Mouse (Mus musculus) layer of hippocampus, adult 8-10 months (tissue): ENCODE results near the gene Dnajb2. TPM values are rescaled to one million over a fixed set of nuclear protein-coding genes. Genes with fewer than 3 reads are reported as not detected.
A peak's percentile ranks its signal among the peaks of the same experiment; 100 is the strongest.

Source experiments
- DNase-seq, 2 experiments: peaks; one replicate each; pipeline ENCODE4 v3.0.0; 2022; ENCODE audit warnings: low spot score in 2 of 2
- total RNA-seq, 4 experiments: library from RNA; stranded (reverse); gene quantifications; 2 replicates each; pipeline ENCODE4 v1.2.4; 2022

Dnajb2 gene
- total RNA-seq, result 100 to 1,000 TPM in 1 of 4 experiments, 10 to 100 TPM in 3; 83.1 to 108 (median 93.1) TPM

- DNase-seq, result peak; percentile 80 to 82
Measured at GRCm38 (mm10) chr1:75236117-75237050, at the start of gene Dnajb2. Gene Dnajb2, plus strand, starts transcription at chr1:75236406.

DNA sequence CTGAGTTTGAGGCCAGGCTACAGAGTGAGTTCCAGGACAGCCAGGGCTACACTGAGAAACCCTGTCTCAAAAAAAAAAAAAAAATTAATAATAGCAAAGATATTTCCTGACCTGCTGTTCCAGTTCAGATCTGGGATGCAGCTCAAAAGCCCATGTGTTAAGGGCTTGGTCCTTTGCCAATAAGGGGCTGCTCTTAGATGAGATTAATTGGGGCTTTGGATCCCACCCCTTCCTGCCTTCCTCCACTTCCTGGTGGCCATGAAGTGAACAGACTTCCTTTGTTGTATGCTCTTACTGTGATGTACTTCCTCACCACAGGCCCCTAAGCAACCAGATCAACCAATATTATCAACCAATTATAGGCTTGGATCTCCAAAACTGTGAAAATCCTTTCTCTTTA is 49.1 kb upstream of the Dnajb2 start:
- DNase-seq, result no peak

- no peak for DNase-seq
Measured at GRCm38 (mm10) chr1:75187914-75188483, 48.2 kb upstream of the Dnajb2 start.

GRCm38 (mm10) chr1:75190577-75190976 is 45.6 kb upstream of the Dnajb2 start:
- no peak for DNase-seq

DNA sequence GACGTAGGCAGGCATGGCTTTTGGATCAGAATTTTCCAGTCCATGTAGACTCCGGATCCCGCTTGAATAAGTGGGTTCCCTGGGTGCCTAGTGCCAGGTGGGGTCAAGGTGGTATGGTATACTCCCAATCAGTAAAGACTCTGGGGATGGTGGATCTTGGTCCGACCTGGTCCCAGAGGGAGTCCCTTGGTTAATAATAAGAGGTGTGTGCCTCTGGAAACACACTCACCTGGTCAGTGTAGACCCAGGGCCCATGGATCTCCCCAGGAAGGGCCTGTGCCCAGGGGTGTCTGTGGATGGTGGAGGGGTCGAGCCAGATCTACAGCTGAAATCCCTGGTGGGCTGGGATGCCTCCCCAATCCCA is 45.0 kb upstream of the Dnajb2 start:
- peak in 1 of 2 experiments; percentile 15 for DNase-seq

DNA sequence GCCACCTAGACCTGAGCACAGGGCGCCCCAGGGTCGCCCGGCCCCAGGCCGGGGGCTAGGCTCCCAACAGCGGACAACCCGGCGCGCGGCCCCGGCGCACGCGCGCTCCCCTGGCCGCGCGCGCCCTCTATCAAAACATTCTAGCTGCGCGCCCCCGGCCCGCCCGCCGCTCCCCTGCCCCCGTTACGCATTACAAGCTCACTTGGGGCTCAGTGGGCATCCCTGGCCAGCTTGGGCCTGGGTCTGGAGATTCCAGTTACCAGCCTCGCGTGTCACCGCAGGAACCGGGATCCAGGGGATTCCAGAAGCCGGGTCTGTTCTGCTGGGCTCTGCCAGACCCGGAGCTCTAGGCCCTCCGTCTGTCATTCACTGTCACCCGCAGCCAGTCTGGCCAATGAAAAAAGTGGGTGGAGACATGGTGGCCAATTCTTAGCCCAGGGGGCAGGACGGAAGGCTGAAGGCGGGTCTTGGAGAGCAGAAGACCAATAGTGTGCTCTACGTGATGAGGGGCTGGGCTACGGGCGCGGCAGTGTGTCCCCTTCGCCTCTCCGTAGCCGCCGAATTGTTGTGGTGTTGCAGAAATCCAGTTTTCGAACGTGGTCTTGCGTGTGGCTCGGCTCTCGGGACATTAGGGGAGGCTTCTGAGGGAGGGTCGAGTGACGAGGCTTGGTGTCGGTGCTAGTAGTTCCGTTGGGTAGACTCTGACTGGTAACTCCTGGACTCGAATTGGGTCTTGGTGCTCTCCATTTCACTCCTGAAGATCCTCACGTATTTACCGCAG is 44.4 kb upstream of the Dnajb2 start, which contains the start of the genes Ankzf1 and Atg9a:
Ankzf1 (plus strand) TSS at position 530 of the 781 bp plus-strand sequence.
Atg9a (minus strand) TSS at position 575 of the 781 bp plus-strand sequence.
- peak; percentile 96 to 99 for DNase-seq

DNA sequence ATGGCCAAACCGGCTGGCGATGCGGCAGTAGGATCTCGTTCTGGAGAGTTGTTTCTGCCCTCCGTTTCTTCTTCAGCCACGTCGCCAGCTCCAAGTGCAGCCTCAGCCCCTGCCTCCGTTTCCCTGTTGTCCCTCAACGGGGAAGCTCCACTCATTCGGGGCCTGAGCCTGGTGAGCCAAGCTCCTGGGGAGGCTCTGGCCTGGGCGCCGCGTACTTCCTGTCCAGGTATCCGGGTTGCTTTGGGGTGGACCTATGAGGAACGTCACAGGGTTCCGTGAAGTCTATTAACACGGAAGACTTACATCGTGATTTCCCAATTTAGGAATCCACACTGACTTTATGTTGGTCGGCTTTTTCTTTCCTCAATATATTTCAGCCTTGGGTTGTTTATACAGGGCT is 43.8 kb upstream of the Dnajb2 start:
- DNase-seq, result peak in 1 of 2 experiments; percentile 16

GRCm38 (mm10) chr1:75201236-75201635 is 35.0 kb upstream of the Dnajb2 start:
- DNase-seq, result no peak

GRCm38 (mm10) chr1:75208967-75209678 is 27.1 kb upstream of the Dnajb2 start:
- DNase-seq, result no peak

DNA sequence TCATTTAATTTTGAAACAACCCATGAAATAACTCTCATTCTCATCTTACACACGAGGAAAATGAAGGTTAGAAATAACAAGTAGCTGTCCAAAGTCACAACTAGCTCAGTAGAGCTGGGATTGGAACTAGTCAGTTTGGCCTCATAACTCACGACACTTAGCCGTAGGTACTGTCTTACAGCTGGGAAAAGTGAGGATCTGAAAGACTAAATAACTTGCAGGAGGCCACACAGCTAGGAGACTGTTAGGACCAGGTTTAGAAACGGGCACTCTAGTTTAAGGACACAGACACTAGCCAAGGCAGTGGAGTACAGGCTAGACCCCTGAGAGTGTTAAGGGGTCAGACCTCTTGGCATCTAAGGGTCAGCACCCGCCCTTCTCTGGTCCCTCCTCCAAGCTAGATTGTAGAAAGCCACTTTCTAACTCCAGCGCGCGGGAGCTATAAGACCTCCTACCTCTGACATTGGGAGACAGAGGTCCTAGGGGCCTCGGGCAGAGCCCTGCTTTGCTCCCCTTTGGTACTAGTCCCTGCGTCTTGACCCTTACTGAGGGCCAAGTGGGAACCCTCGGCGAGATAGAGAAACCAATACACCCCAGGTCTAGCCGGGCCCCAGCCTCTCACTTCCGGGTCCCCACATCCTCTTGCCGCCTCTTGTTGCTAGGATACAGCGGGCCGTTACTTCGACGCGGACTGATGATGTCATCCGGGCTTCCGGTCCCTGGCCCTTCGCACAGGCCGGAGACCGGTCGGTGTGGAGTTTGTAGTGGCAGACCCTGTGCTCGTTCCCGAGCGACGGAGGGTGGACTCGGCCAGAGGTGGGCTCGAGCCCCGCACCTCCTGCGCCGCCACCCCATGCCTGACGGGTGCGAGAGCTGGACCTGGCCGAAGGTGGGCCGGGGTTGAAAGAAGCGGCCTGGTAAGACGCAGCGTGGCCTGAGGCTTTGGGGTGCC is 25.8 kb upstream of the Dnajb2 start, which contains the start of the genes Glb1l and Stk16:
Glb1l (minus strand) TSS at position 678 of the 952 bp plus-strand sequence.
Stk16 (plus strand) TSS at position 703 of the 952 bp plus-strand sequence.
- peak; percentile 95 to 96 for DNase-seq

DNA sequence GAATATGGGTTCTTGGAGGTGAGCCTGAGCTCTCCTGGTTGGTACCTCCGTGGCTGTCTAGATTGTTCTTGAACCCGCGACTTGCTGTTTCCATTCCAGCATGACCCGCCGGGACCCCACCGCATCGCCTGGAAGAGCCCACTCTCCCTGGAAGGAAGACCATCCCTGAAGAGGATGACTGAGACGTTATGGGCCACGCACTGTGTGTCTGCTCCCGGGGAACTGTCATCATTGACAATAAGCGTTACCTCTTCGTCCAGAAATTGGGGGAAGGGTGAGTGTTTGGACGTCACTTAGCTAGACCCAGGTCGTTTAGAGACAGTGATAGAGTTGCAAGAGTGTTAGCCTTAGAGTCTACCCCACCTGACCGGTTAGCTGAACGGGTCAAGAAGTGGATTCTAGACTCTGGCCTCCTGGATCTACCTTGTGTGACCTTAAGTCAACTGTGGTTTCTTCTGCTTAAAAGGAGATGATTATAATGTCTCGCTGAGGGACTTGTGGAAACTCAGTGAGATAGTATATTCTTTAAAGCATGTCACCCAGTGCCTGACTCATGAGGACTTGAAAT is 25.0 kb upstream of the Dnajb2 start:
- DNase-seq, result no peak

DNA sequence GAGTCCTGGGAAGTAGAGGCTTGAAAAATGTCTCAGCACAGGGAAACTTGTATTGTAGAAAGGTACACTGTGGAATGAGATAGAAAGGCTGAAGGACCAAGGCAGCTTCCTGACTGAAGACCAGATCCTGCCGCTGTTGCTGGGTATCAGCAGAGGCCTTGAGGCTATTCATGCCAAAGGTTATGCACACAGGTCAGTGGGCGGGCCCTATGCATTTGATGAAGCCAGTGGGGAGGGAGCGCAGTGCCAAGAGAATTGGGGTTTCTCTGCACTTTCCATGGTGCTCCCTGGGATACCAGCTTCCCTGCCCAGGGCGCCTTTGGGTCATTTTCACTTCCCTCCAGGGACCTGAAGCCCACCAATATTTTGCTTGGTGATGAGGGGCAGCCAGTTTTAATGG is 23.7 kb upstream of the Dnajb2 start:
- no peak for DNase-seq

- DNase-seq, result no peak
Measured at GRCm38 (mm10) chr1:75213096-75213495, 23.1 kb upstream of the Dnajb2 start.

GRCm38 (mm10) chr1:75214442-75214841 is 21.8 kb upstream of the Dnajb2 start:
- peak in 1 of 2 experiments; percentile 23 for DNase-seq

DNA sequence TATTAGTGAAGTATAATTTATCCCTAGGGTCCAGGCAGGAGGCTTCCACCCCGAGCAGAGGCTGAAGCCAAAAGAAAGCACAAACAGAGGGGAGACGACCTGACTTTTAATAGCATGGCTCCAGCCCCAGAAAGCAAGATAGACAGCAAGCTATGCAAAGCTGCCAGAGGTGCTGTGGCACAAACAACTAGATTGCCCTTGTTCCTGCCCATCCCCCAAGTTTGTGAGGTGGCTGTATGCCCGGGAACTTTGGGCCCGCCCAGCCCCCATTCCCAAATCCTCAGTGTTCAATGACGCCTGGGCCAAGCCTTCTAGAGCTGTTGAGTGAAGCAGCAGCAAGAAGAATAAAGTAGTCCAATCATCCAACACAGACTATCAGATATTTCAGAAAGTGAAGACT is 21.3 kb upstream of the Dnajb2 start:
- DNase-seq, result peak; percentile 76 to 81

DNA sequence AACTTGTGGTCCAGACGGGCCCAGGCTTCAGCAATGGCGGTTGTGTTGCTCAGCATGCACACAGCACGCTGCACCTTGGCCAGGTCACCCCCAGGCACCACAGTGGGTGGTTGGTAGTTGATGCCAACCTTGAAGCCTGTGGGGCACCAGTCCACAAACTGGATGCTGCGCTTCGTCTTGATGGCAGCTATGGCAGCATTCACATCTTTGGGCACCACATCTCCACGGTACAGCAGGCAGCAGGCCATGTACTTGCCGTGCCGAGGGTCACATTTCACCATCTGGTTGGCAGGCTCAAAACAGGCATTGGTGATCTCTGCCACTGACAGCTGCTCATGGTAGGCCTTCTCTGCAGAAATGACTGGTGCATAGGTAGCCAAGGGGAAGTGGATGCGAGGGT is 20.4 kb upstream of the Dnajb2 start:
- DNase-seq, result peak in 1 of 2 experiments; percentile 23

DNA sequence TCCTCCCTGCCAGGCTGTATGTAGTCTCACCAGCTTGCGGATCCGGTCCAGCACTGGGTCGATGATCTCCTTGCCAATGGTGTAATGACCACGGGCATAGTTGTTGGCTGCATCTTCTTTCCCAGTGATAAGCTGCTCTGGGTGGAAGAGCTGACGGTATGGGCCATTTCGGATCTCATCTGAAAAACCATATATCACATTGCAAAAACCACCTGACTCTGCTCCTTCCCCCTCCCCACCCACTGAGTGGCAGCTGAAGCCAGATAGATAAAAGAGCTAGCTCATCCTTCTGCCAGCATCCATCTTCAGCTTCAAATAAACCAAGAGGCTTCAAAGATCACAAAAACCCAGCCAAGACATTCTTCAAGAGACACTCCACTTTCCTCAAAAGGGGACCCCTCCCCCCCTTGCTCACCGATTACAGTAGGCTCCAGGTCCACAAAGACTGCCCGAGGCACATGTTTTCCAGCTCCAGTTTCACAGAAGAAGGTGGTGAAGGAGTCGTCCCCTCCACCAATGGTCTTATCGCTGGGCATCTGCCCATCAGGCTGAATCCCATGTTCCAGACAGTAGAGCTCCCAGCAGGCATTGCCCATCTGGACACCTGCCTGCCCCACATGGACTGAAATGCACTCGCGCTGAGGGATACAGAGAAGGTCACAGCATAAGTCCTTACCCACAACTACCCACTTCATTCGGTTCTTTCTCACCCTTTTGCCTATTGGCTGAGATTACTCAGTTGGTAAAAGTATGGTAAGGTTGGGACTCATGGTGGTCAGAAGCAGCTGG is 19.2 kb upstream of the Dnajb2 start:
- DNase-seq, result peak in 1 of 2 experiments; percentile 12

DNA sequence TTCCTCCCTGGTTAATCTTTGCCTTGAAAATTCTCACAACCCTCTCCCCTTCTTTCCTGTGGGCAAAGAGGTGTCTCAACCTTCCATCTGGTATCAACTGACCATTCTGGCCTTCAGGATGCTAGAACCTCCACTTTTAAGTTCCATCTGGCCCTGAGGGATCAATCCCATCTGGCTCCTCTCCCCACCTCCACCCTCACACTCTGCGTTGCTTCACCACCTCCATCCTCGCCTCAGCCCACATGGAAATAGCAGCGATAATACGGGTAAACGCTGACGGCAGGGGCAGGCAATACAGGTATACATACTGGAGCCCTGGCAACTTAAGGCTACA is 18.3 kb upstream of the Dnajb2 start:
- DNase-seq, result peak in 1 of 2 experiments; percentile 38
